Mouse (Mus musculus) heart, adult 10 weeks (tissue): ENCODE data around the gene C1qtnf3. TPM values are rescaled to one million over a fixed set of nuclear protein-coding genes. Genes with fewer than 3 reads are reported as not detected.

Experiments
- polyA plus RNA-seq: library from polyadenylated mRNA; stranded (reverse); fragments of 350-450 nt; fragmentation: Illumina TruSeq; extraction: RNeasy Lipid Tissue Mini Kit (QIAGEN cat#74804); gene quantifications from one replicate; pipeline ENCODE4 v1.2.3, GENCODE M21; 2014; ENCODE audit warnings: low read depth, low replicate concordance

C1qtnf3 gene
- not detected for polyA plus RNA-seq

DNA sequence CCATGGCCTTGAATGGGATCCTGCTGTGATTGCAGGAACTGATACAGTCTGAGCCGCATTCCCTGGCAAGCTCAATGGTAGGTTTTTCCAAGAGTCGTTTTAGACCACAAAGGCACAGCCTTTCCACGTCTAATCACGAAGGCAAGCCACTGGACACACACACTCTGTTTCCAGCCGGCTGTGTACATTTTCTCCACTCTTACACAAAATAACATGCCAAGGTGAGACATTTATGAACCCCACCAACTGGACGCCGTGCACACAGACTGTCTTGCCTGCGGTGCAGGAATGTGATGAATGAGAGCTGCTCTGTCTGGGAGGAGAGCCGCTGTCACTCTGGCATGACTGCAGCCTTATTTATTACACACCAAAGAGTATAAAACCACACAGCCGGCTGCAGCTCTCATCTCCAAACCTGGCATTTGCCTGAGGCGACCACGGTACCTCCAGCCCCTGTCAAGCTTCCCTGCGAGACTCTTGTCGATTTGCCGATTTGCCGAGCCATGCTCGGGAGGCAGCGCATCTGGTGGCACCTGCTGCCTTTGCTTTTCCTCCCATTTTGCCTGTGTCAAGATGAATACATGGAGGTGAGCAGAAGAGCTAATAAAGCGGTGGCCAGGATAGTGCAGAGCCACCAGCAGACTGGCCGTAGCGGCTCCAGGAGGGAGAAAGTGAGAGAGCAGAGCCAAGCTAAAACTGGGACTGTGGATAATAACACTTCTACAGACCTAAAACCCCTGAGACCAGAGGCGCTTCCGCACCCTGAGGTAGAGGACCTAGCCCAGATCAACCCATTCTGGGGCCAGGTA, at the start of gene C1qtnf3:
TSS of gene C1qtnf3 (plus strand) at position 382 of the 809 bp plus-strand sequence.

DNA sequence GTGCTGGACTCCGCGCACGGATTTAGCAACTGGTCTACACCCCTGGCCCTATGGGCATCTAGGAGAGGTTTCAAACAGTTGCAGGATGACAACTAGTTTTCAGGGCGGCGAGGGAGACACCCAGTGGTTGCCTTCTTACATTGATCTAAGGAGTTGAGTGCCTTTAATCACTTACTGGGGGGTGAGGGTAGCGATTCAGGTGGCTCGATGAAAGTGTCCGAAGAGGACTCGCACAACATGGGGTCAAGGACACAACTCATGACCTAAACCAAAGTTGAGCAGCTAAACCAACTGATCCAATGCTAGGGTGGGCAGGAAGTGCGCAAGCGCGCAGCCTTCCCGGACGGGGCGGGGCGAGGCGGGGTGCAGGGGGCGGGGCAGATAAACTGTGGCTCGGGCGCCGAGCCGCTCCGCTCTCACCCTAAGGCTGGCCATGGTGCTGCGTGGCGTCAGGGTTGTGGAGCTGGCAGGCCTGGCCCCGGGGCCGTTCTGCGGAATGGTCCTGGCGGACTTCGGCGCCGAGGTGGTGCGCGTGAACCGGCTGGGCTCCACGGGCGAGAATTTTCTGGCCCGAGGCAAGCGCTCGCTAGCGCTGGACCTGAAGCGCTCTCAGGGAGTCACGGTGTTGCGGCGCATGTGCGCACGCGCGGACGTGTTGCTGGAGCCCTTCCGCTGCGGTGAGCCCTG, 29.4 kb downstream of the C1qtnf3 start, which contains the start of gene Amacr:
TSS of gene Amacr (plus strand) at position 380 of the 687 bp plus-strand sequence.

GRCm38 (mm10) chr15:11000421-11000820, 48.3 kb downstream of the C1qtnf3 start, which contains the start of gene Slc45a2:
Gene Slc45a2 (plus strand): TSS chr15:11000721.

Other genes with a start within 250 kb of the C1qtnf3 start
- 3.7 TPM for gene Rai14, start 237.7 kb upstream of the C1qtnf3 start, polyA plus RNA-seq
- gene Amacr, start 29.4 kb downstream of the C1qtnf3 start, polyA plus RNA-seq = 42.2 TPM
- gene Slc45a2, start 48.4 kb downstream of the C1qtnf3 start, polyA plus RNA-seq = not detected
- 0.10 TPM for gene Rxfp3, start 85.7 kb downstream of the C1qtnf3 start, polyA plus RNA-seq
- 1.2 TPM for gene Adamts12, start 112.5 kb downstream of the C1qtnf3 start, polyA plus RNA-seq